Mouse (Mus musculus): ENCODE results near the gene Zfp423. TPM values are rescaled to one million over a fixed set of nuclear protein-coding genes. Genes with fewer than 3 reads are reported as not detected.

Zfp423 gene
- polyA plus RNA-seq, 1 experiment from 2014 or later, result 41.3 TPM

- Histone ChIP-seq H3K4me3 (peak overlapping the region; percentile 53), H3K36me3 (no peaks in the 10 kb centered on the region), H3K27ac (no peak overlapping the region), H3K9me3 (no peaks in the 10 kb centered on the region), H3K4me1 (replicated peaks) (peaks cover 38% of the 10 kb centered on the region), H3K27me3 (ENCODE audit: insufficient read depth, poor library complexity, severe bottlenecking) (peaks cover 37% of the 10 kb centered on the region)
- peak; percentile 82 for DNase-seq (ENCODE audit: low spot score)
- 7% methylated on average over 35 of the region's 35 CpGs for WGBS
These were observed 302.7 kb downstream of the Zfp423 start for GRCm38 (mm10) chr8:87656484-87657230.

DNA sequence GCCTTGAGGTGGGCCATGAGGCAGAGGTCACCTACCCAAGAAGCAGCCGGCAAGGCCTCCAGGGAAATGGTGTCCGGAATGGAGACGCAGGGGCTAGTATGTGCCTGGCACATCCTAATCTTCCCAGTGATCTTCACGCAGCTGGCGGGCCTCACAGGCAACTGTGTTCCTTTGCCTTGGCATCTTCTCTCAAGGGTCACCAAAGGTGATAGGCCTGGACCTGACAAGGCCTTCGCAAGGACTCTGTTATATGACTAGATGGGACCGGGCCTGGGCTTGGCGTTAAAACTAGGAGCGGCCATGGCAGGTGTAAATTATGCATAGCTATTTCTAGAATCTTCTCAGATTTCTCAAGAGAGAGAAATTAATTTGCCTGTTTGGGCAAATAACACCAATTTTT is 303.4 kb downstream of the Zfp423 start:
- H3K27me3 ChIP-seq (ENCODE audit: insufficient read depth, poor library complexity, severe bottlenecking), result peaks cover 30% of the 10 kb centered on the region
- H3K9me3 ChIP-seq, result no peaks in the 10 kb centered on the region
- WGBS, result 82% methylated on average over 9 of the region's 9 CpGs
- peak overlapping the region; percentile 53 for H3K4me3 ChIP-seq
- H3K27ac ChIP-seq, result no peak overlapping the region
- peaks cover 31% of the 10 kb centered on the region for H3K4me1 ChIP-seq (replicated peaks)
- no peaks in the 10 kb centered on the region for H3K36me3 ChIP-seq
- no peak for DNase-seq (ENCODE audit: low spot score)

- Histone ChIP-seq H3K27ac (no peak overlapping the region), H3K9me3 (no peaks in the 10 kb centered on the region), H3K36me3 (no peaks in the 10 kb centered on the region), H3K27me3 (ENCODE audit: insufficient read depth, poor library complexity, severe bottlenecking) (0 out of 2 replicates have a peak, but pooled peaks cover 6% of the 10 kb centered on the region), H3K4me3 (no peak overlapping the region), H3K4me1 (replicated peaks) (peaks cover 25% of the 10 kb centered on the region)
- 79% methylated on average over 9 of the region's 9 CpGs for WGBS
- no peak for DNase-seq (ENCODE audit: low spot score)
These were observed 311.6 kb downstream of the Zfp423 start for GRCm38 (mm10) chr8:87647781-87648180.

DNA sequence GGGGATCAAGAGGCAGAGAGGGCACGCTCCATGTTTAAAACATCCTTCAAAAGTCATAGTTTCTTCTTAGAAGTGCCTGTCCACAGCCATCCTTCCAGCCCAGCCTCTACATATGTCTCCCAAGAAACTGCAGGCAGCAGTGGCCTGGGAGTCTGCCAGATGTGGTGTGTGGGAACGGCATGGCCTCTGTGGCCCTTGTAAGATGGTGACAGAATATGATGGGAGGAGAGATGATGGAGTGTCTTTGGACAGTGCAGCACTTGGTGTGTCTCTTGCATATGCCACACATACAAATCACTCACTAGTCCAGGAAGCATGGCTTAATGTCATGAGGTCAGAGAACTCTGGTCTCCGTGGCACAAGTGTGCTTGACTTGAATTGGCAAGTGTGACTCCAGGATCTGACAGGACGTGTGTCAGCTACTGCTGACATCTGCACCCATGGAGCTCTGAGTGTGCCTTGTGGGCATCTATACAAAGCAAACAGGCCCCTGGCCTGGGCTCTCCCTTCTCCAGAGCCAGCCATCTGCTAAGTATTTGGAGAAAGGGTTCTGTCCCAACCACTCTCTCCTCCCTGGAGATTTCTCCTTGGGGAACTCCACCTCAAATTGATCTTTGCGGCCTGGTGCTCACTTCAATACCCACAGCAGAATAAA is 313.4 kb downstream of the Zfp423 start:
- Histone ChIP-seq H3K27ac (no peak overlapping the region; the same call in 1 of the 2 replicates), H3K36me3 (no peaks in the 10 kb centered on the region)

DNA sequence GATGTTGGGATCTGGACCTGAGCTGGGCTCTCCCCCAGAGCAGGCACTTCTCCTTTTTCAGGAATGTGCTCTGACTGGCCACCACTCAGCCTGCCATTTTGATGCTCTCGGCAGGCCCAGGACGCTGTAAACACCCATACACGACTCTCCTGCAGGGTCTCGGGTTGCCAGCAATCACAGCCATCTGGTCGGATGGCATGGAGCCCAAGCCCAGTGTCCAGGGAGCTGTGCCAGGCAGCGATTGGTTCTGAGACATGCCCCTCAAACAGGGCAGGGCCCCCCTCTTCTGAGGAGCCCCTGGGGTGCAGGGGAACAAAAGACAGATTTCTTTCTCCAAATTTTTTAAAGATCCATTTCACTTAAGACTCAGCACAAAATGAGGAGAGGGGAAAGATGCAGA is 314.0 kb downstream of the Zfp423 start:
- Histone ChIP-seq H3K27ac (peak overlapping the region; percentile 62), H3K9me3 (no peaks in the 10 kb centered on the region), H3K4me3 (no peak overlapping the region), H3K4me1 (replicated peaks) (peaks cover 27% of the 10 kb centered on the region), H3K36me3 (no peaks in the 10 kb centered on the region), H3K27me3 (ENCODE audit: insufficient read depth, poor library complexity, severe bottlenecking) (0 out of 2 replicates have a peak, but pooled peaks cover 7% of the 10 kb centered on the region)
- DNase-seq (ENCODE audit: low spot score), result no peak
- 49% methylated on average over 6 of the region's 6 CpGs for WGBS

More for the DNA sequence above, 313.4 kb downstream of the Zfp423 start:
- Histone ChIP-seq H3K4me3 (no peak overlapping the region), H3K9me3 (no peaks in the 10 kb centered on the region), H3K4me1 (replicated peaks) (peaks cover 27% of the 10 kb centered on the region), H3K27me3 (ENCODE audit: insufficient read depth, poor library complexity, severe bottlenecking) (0 out of 2 replicates have a peak, but pooled peaks cover 7% of the 10 kb centered on the region)
- no peak for DNase-seq (ENCODE audit: low spot score)
- 66% methylated on average over 5 of the region's 5 CpGs for WGBS

DNA sequence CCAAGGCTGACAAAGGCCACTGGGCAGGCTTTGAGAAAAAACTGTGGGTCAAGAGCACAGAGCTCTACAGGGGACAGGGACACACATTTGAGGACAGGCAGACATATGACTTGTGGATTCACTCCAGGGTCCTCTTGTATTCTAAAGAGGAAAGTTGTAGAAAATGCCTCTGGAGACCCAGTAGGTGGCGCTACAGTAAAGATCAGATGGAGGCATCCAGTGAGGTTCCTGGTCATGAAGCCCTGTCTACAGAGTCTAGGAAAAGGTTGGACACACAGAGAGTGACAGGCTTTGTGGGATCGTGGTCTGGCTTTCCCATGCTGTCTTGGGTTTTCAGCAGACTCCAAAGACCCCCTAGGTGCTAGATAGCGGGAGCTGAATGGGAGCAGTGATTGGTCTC is 318.5 kb downstream of the Zfp423 start:
- H3K4me1 ChIP-seq (replicated peaks), result peaks cover 21% of the 10 kb centered on the region
- H3K27me3 ChIP-seq (ENCODE audit: insufficient read depth, poor library complexity, severe bottlenecking), result 0 out of 2 replicates have a peak, but pooled peaks cover 4% of the 10 kb centered on the region
- H3K36me3 ChIP-seq, result no peaks in the 10 kb centered on the region
- H3K4me3 ChIP-seq, result no peak overlapping the region
- DNase-seq (ENCODE audit: low spot score), result peak; percentile 38
- no peaks in the 10 kb centered on the region for H3K9me3 ChIP-seq
- WGBS, result 45% methylated on average over 3 of the region's 3 CpGs
- no peak overlapping the region for H3K27ac ChIP-seq

- H3K4me1 ChIP-seq (replicated peaks), result 0 out of 2 replicates have a peak, but pooled peaks cover 3% of the 10 kb centered on the region
- no peak overlapping the region for H3K27ac ChIP-seq
- DNase-seq (ENCODE audit: low spot score), result no peak
- WGBS, result 82% methylated on average over 11 of the region's 11 CpGs
- no peaks in the 10 kb centered on the region for H3K36me3 ChIP-seq
- no peak overlapping the region for H3K4me3 ChIP-seq
- no peaks in the 10 kb centered on the region for H3K27me3 ChIP-seq (ENCODE audit: insufficient read depth, poor library complexity, severe bottlenecking)
- no peaks in the 10 kb centered on the region for H3K9me3 ChIP-seq
These were observed 323.1 kb downstream of the Zfp423 start for GRCm38 (mm10) chr8:87636226-87636742.

DNA sequence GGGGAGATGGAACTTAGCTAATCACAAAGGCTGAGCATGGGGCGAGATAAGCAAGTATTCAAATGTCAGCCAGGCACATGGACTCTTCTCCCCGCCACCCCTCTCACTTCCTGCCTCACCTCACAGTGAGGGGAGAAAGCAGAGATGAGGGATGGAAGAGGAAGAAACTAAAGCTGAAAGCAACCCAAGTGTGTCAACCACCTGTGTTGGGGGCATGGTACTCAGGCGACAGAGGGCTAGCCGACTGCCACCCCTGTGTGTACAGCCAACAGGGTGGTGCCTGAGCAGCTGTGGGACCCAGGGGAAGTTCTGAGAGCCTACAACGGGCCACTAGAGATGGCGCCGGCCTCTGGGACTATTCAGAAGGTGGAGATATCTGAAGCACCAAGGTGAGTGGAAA is 327.6 kb downstream of the Zfp423 start:
- DNase-seq (ENCODE audit: low spot score), result no peak
- Histone ChIP-seq H3K9me3 (no peaks in the 10 kb centered on the region), H3K4me3 (no peak overlapping the region), H3K27ac (no peak overlapping the region), H3K27me3 (ENCODE audit: insufficient read depth, poor library complexity, severe bottlenecking) (0 out of 2 replicates have a peak, but pooled peaks cover 3% of the 10 kb centered on the region), H3K4me1 (replicated peaks) (peaks cover 23% of the 10 kb centered on the region), H3K36me3 (no peaks in the 10 kb centered on the region)
- WGBS, result 84% methylated on average over 7 of the region's 7 CpGs

DNA sequence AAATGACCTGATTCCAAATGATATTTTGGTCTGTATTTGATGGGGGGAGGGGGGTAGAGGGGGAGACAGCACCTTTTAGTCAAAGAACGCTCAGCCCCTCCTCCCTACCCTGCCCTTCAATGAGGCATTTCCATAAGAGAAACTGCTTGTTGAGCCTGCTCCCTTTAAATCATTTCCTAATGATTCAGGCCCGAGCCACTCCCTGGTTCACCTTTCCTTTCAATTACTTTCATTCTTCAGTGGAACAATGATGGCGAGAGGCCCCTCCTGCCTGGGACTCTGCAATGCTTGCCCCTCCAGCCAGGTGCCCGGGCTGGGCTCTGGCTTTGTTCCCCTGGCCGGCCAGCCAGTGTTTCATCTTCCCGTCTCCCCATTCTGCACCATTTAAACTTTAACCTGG is 329.7 kb downstream of the Zfp423 start:
- 40% methylated on average over 6 of the region's 6 CpGs for WGBS
- H3K4me3 ChIP-seq, result no peak overlapping the region
- no peak overlapping the region for H3K27ac ChIP-seq
- no peaks in the 10 kb centered on the region for H3K36me3 ChIP-seq
- no peak for DNase-seq (ENCODE audit: low spot score)
- peaks cover 23% of the 10 kb centered on the region for H3K4me1 ChIP-seq (replicated peaks)
- no peaks in the 10 kb centered on the region for H3K9me3 ChIP-seq
- H3K27me3 ChIP-seq (ENCODE audit: insufficient read depth, poor library complexity, severe bottlenecking), result 0 out of 2 replicates have a peak, but pooled peaks cover 3% of the 10 kb centered on the region

GRCm38 (mm10) chr8:87621181-87621580 is 338.2 kb downstream of the Zfp423 start:
- Histone ChIP-seq H3K9me3 (no peaks in the 10 kb centered on the region), H3K27ac (no peak overlapping the region), H3K27me3 (ENCODE audit: insufficient read depth, poor library complexity, severe bottlenecking) (no peaks in the 10 kb centered on the region; the same call in 1 of the 2 replicates), H3K36me3 (no peaks in the 10 kb centered on the region), H3K4me1 (replicated peaks) (no peaks in the 10 kb centered on the region), H3K4me3 (no peak overlapping the region)
- DNase-seq (ENCODE audit: low spot score), result no peak
- WGBS, result 86% methylated on average over 12 of the region's 12 CpGs

DNA sequence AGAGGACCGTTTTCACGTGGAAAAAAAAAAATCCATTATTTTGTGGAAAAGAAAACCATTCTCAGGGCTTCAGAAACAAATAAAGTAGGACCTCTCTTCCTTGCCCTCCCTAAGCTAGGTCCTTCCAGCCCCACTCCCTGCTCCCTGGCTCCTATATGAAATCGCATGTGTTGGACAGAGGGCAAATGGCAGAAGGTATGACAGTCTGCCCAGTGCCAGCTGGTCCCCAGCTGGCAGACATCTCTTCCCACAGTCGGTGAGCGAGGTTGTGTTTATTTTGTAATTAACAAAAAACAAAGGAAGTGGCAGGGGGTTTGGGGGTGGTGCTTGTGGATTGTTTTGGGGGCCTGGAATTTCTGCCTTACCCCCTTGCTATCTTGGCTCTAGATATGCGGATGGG is 339.2 kb downstream of the Zfp423 start:
- H3K4me1 ChIP-seq (replicated peaks), result peaks cover 4% of the 10 kb centered on the region; the same call in 1 of the 2 replicates
- H3K27me3 ChIP-seq (ENCODE audit: insufficient read depth, poor library complexity, severe bottlenecking), result no peaks in the 10 kb centered on the region; the same call in 1 of the 2 replicates
- 68% methylated on average over 6 of the region's 6 CpGs for WGBS
- no peaks in the 10 kb centered on the region for H3K9me3 ChIP-seq
- H3K4me3 ChIP-seq, result no peak overlapping the region
- H3K36me3 ChIP-seq, result no peaks in the 10 kb centered on the region
- no peak overlapping the region for H3K27ac ChIP-seq
- no peak for DNase-seq (ENCODE audit: low spot score)

DNA sequence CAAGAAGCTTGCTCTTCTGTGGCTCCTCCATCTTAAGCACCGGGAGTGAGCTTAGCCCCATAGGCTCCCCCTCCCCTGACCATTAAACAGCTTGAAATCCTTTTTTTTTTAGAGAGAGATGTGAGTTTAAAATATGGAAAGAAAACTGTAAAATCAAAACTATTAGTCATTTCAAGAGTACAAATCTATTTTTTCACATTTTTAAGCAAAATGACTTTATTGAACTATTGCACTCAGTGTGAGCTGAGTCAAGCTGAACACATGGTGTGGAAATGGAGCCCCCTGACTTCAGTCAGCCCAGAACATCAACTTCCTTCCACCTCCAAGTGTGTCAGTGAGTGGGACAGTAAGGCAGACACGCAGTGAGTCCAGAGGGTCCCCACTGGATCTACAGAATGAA is 339.9 kb downstream of the Zfp423 start:
- Histone ChIP-seq H3K4me1 (replicated peaks) (peaks cover 8% of the 10 kb centered on the region; the same call in 1 of the 2 replicates), H3K4me3 (no peak overlapping the region), H3K9me3 (no peaks in the 10 kb centered on the region), H3K36me3 (no peaks in the 10 kb centered on the region), H3K27ac (no peak overlapping the region), H3K27me3 (ENCODE audit: insufficient read depth, poor library complexity, severe bottlenecking) (no peaks in the 10 kb centered on the region; the same call in 1 of the 2 replicates)
- 63% methylated on average over 2 of the region's 2 CpGs for WGBS
- no peak for DNase-seq (ENCODE audit: low spot score)

- H3K9me3 ChIP-seq, result no peaks in the 10 kb centered on the region
- WGBS, result 62% methylated on average over 7 of the region's 7 CpGs
- no peak overlapping the region for H3K4me3 ChIP-seq
- H3K4me1 ChIP-seq (replicated peaks), result peaks cover 8% of the 10 kb centered on the region; the same call in 1 of the 2 replicates
- no peak for DNase-seq (ENCODE audit: low spot score)
- no peaks in the 10 kb centered on the region for H3K36me3 ChIP-seq
- no peaks in the 10 kb centered on the region; the same call in 1 of the 2 replicates for H3K27me3 ChIP-seq (ENCODE audit: insufficient read depth, poor library complexity, severe bottlenecking)
- H3K27ac ChIP-seq, result no peak overlapping the region
These were observed 340.3 kb downstream of the Zfp423 start for GRCm38 (mm10) chr8:87619118-87619517.

Data from hindbrain, embryonic 10.5 days (tissue).